Mouse (Mus musculus) midbrain, embryonic 11.5 days (tissue): ENCODE results near the gene Slc25a25. TPM values are rescaled to one million over a fixed set of nuclear protein-coding genes. Genes with fewer than 3 reads are reported as not detected.
"Not testable (repeated sequence)": the region's sequence is repeated elsewhere in the genome, so short reads cannot be mapped to it uniquely, and the experiment has no call there.

ENCODE experiments used
- ATAC-seq: fragments of 200-750 bp; cut with Nextera tagmentation; 2 replicates; pipeline ENCODE4 v1.8.0; 2017; ENCODE audit warnings: moderate TSS enrichment, moderate library complexity; ENCODE audit not compliant: low FRiP score
- DNase-seq: peaks from one replicate; pipeline ENCODE4 v3.0.0; 2015; ENCODE audit warnings: low spot score; ENCODE audit errors: missing footprints
- H3K27ac ChIP-seq: fragments of 300-500 bp; sonication (generic); 2 replicates; pipeline ENCODE4 v1.5.1; 2014; ENCODE audit warnings: low read depth, low read length
- H3K27me3 ChIP-seq: fragments of 300-500 bp; sonication (generic); 2 replicates; pipeline ENCODE4 v1.6.1; 2014; ENCODE audit warnings: mild to moderate bottlenecking, low read length, moderate library complexity, mixed read lengths; ENCODE audit not compliant: control insufficient read depth, insufficient read depth
- H3K36me3 ChIP-seq: fragments of 300-500 bp; sonication (generic); 2 replicates; pipeline ENCODE4 v1.6.1; 2014; ENCODE audit warnings: mild to moderate bottlenecking, low read length, moderate library complexity, mixed read lengths; ENCODE audit not compliant: control insufficient read depth, insufficient read depth
- H3K4me1 ChIP-seq: fragments of 300-500 bp; sonication (generic); 2 replicates; pipeline ENCODE4 v1.6.1; 2014; ENCODE audit warnings: low read length; ENCODE audit not compliant: control insufficient read depth, insufficient read depth
- H3K4me2 ChIP-seq: fragments of 300-500 bp; sonication (generic); 2 replicates; pipeline ENCODE4 v1.6.1; 2014; ENCODE audit warnings: mild to moderate bottlenecking, moderate library complexity
- H3K4me3 ChIP-seq: fragments of 300-500 bp; sonication (generic); 2 replicates; pipeline ENCODE4 v1.5.1; 2014; ENCODE audit warnings: low read depth, low read length
- H3K9ac ChIP-seq: fragments of 300-500 bp; sonication (generic); 2 replicates; pipeline ENCODE4 v1.6.1; 2014; ENCODE audit warnings: low read length
- H3K9me3 ChIP-seq: fragments of 300-500 bp; sonication (generic); 2 replicates; pipeline ENCODE4 v1.6.1; 2016; ENCODE audit warnings: low read length; ENCODE audit not compliant: control insufficient read depth
- WGBS: fragments of 180-500 bp; shearing (Covaris S2); extraction: QIAGEN DNeasy Blood & Tissue Kit; methylation state at CpG from one replicate; pipeline ENCODE4 v1.1.7; 2014; 5-methylcytosine and 5-hydroxymethylcytosine counted together
- polyA plus RNA-seq: library from polyadenylated mRNA; unstranded; fragments of >200 nt; fragmentation: Nextera tagmentation; extraction: Ambion mirVana; gene quantifications from 2 replicates; pipeline ENCODE4 v1.2.1, GENCODE M21; 2014

Slc25a25 gene
- polyA plus RNA-seq, 1 experiment from 2014 or later, result 20.4 TPM

- WGBS, result under 1% methylated on average over 5 of the region's 5 CpGs
- H3K27ac ChIP-seq, result no peak overlapping the region
- no peaks in the 10 kb centered on the region for H3K4me1 ChIP-seq
- DNase-seq (peak; percentile 96), ATAC-seq (peak; percentile 65)
- H3K9me3 ChIP-seq, result no peaks in the 10 kb centered on the region
- H3K9ac ChIP-seq, result no peak overlapping the region
- no peak overlapping the region for H3K4me2 ChIP-seq
- H3K4me3 ChIP-seq, result no peak overlapping the region
- no peaks in the 10 kb centered on the region for H3K36me3 ChIP-seq
- H3K27me3 ChIP-seq, result no peaks in the 10 kb centered on the region
Measured at GRCm38 (mm10) chr2:32488679-32489078, 37.4 kb upstream of the Slc25a25 start.

- DNase-seq, result peak; percentile 99
- H3K27ac ChIP-seq, result no peak overlapping the region
- no peaks in the 10 kb centered on the region for H3K36me3 ChIP-seq
- peak; percentile 47 for ATAC-seq
- H3K4me3 ChIP-seq, result no peak overlapping the region
- no peak overlapping the region for H3K9ac ChIP-seq
- H3K9me3 ChIP-seq, result no peaks in the 10 kb centered on the region
- H3K4me1 ChIP-seq, result no peaks in the 10 kb centered on the region
- H3K4me2 ChIP-seq, result no peak overlapping the region
- no peaks in the 10 kb centered on the region for H3K27me3 ChIP-seq
- WGBS, result 11% methylated on average over 6 of the region's 6 CpGs
Measured at GRCm38 (mm10) chr2:32487124-32487623, 35.9 kb upstream of the Slc25a25 start.

GRCm38 (mm10) chr2:32486155-32486554 is 34.9 kb upstream of the Slc25a25 start:
- no peak for ATAC-seq
- Histone ChIP-seq H3K27me3 (no peaks in the 10 kb centered on the region), H3K4me2 (no peak overlapping the region), H3K9ac (no peak overlapping the region), H3K9me3 (no peaks in the 10 kb centered on the region), H3K27ac (no peak overlapping the region), H3K36me3 (no peaks in the 10 kb centered on the region), H3K4me3 (no peak overlapping the region), H3K4me1 (no peaks in the 10 kb centered on the region)
- DNase-seq, result no peak
- WGBS, result 92% methylated on average over 9 of the region's 9 CpGs

GRCm38 (mm10) chr2:32485751-32486150 is 34.5 kb upstream of the Slc25a25 start:
- Histone ChIP-seq H3K36me3 (no peaks in the 10 kb centered on the region), H3K27me3 (no peaks in the 10 kb centered on the region), H3K4me2 (no peak overlapping the region), H3K4me1 (no peaks in the 10 kb centered on the region), H3K4me3 (no peak overlapping the region), H3K27ac (no peak overlapping the region), H3K9me3 (no peaks in the 10 kb centered on the region), H3K9ac (no peak overlapping the region)
- ATAC-seq (no peak), DNase-seq (no peak)
- WGBS, result 93% methylated on average over 4 of the region's 4 CpGs

GRCm38 (mm10) chr2:32484933-32485332 is 33.7 kb upstream of the Slc25a25 start:
- Histone ChIP-seq H3K4me3 (no peak overlapping the region), H3K36me3 (no peaks in the 10 kb centered on the region), H3K4me1 (no peaks in the 10 kb centered on the region), H3K27ac (no peak overlapping the region), H3K27me3 (no peaks in the 10 kb centered on the region), H3K9ac (no peak overlapping the region), H3K9me3 (no peaks in the 10 kb centered on the region), H3K4me2 (no peak overlapping the region)
- DNase-seq (no peak), ATAC-seq (no peak)
- WGBS, result 89% methylated on average over 6 of the region's 6 CpGs

GRCm38 (mm10) chr2:32483179-32483875 is 32.1 kb upstream of the Slc25a25 start:
- WGBS, result 73% methylated on average over 9 of the region's 9 CpGs
- DNase-seq, result no peak
- H3K27me3 ChIP-seq, result no peaks in the 10 kb centered on the region

GRCm38 (mm10) chr2:32482351-32482750 is 31.1 kb upstream of the Slc25a25 start:
- Histone ChIP-seq H3K4me1 (no peaks in the 10 kb centered on the region), H3K4me3 (no peak overlapping the region), H3K27me3 (no peaks in the 10 kb centered on the region), H3K27ac (no peak overlapping the region), H3K9me3 (no peaks in the 10 kb centered on the region), H3K36me3 (no peaks in the 10 kb centered on the region), H3K9ac (no peak overlapping the region), H3K4me2 (no peak overlapping the region)
- WGBS, result 96% methylated on average over 8 of the region's 8 CpGs
- ATAC-seq (no peak), DNase-seq (no peak)

More at GRCm38 (mm10) chr2:32483179-32483875, 32.1 kb upstream of the Slc25a25 start:
- Histone ChIP-seq H3K9me3 (no peaks in the 10 kb centered on the region), H3K9ac (no peak overlapping the region), H3K27ac (no peak overlapping the region), H3K4me1 (no peaks in the 10 kb centered on the region), H3K4me2 (no peak overlapping the region), H3K4me3 (no peak overlapping the region), H3K36me3 (no peaks in the 10 kb centered on the region)
- no peak for ATAC-seq

- H3K27me3 ChIP-seq, DNase-seq, H3K27ac ChIP-seq, H3K4me3 ChIP-seq, H3K4me1 ChIP-seq, ATAC-seq, H3K36me3 ChIP-seq, H3K9me3 ChIP-seq, H3K9ac ChIP-seq, H3K4me2 ChIP-seq: not testable (repeated sequence)
- 97% methylated on average over 4 of the region's 9 CpGs for WGBS
Measured at GRCm38 (mm10) chr2:32475361-32475760, 24.1 kb upstream of the Slc25a25 start.

GRCm38 (mm10) chr2:32471681-32472061 is 20.4 kb upstream of the Slc25a25 start:
- DNase-seq (no peak), ATAC-seq (no peak)
- Histone ChIP-seq H3K27ac (no peak overlapping the region), H3K9me3 (no peaks in the 10 kb centered on the region), H3K36me3 (no peaks in the 10 kb centered on the region), H3K4me1 (no peaks in the 10 kb centered on the region), H3K27me3 (no peaks in the 10 kb centered on the region), H3K4me2 (no peak overlapping the region), H3K4me3 (no peak overlapping the region), H3K9ac (no peak overlapping the region)
- WGBS, result 86% methylated on average over 6 of the region's 6 CpGs
